Mouse (Mus musculus) urinary bladder, postnatal 4 days (tissue): ENCODE measurements around the gene Adamtsl5.

ENCODE experiments used
- DNase-seq, 2 experiments: peaks; one replicate each; pipeline ENCODE4 v3.0.0; 2021 to 2022; ENCODE audit warnings: low spot score in 2 of 2

Gene Adamtsl5

GRCm38 (mm10) chr10:80342749-80343424 is 5.3 kb downstream of the Adamtsl5 start:
- DNase-seq = peak in 1 of 2 experiments; percentile 51

- no peak for DNase-seq
These were observed 5.9 kb downstream of the Adamtsl5 start for GRCm38 (mm10) chr10:80342305-80342748.

GRCm38 (mm10) chr10:80341491-80342304 is 6.5 kb downstream of the Adamtsl5 start:
- DNase-seq = no peak

GRCm38 (mm10) chr10:80341026-80341425 is 7.2 kb downstream of the Adamtsl5 start:
- DNase-seq = no peak

- DNase-seq = peak; percentile 72 to 89
These were observed 8.1 kb downstream of the Adamtsl5 start for GRCm38 (mm10) chr10:80339941-80340750.

GRCm38 (mm10) chr10:80336263-80336662 is 11.9 kb downstream of the Adamtsl5 start:
- DNase-seq = no peak

- no peak for DNase-seq
These were observed 15.7 kb downstream of the Adamtsl5 start for GRCm38 (mm10) chr10:80332525-80332989.

GRCm38 (mm10) chr10:80331636-80332524 is 16.3 kb downstream of the Adamtsl5 start:
- DNase-seq = no peak

GRCm38 (mm10) chr10:80330888-80331287 is 17.3 kb downstream of the Adamtsl5 start:
- DNase-seq = no peak

- DNase-seq = no peak
These were observed 18.1 kb downstream of the Adamtsl5 start for GRCm38 (mm10) chr10:80330084-80330483.

GRCm38 (mm10) chr10:80329273-80330081 is 18.7 kb downstream of the Adamtsl5 start, which contains the start of the genes Pcsk4 and Reep6:
Gene Pcsk4, minus strand, starts transcription at chr10:80329498.
Gene Reep6, plus strand, starts transcription at chr10:80329953.
- DNase-seq = peak; percentile 97 to 98

- no peak for DNase-seq
These were observed 23.2 kb downstream of the Adamtsl5 start for GRCm38 (mm10) chr10:80325045-80325444.

- no peak for DNase-seq
These were observed 23.8 kb downstream of the Adamtsl5 start for GRCm38 (mm10) chr10:80324120-80325037.

GRCm38 (mm10) chr10:80323261-80324119 is 24.7 kb downstream of the Adamtsl5 start:
- DNase-seq = peak; percentile 67 to 79

GRCm38 (mm10) chr10:80322811-80323211 is 25.4 kb downstream of the Adamtsl5 start:
- DNase-seq = no peak

GRCm38 (mm10) chr10:80321670-80322581 is 26.3 kb downstream of the Adamtsl5 start:
- no peak for DNase-seq
